Mouse (Mus musculus): ENCODE data around the gene Gm36210.

DNA sequence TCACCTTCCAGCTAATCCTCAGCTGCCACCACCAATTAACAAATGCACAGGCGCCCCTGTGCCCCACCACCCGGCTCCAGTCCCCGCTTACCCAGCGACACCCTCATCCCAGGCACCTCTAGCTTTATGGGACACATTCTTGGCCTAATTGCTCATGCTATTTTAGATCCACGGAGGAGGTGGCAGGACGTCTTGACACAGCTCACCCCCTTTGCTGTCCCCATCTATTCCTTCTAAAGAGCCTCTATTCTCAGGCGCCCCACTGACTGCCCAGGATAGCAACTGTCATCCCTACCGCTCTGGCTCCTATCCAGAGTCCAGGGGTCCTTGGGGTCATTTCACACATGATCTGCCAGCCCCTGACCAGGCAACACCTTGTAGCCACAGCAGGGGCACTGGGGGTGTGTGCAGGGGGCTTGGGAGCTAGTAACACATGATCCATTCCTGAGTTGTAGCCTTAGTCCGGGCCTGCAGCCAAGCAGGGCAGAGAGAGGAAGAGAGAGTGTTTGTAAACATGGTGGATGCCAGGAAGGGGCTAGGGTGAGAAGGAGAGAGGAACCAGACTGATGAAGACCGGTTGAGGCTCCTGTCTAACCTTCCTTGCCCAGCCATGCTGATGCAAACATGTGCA, 47.6 kb upstream of the Gm36210 start:
- TF ChIP-seq POLR2A (IDR thresholded peaks at IDR 0.05; ENCODE audit: insufficient read depth, low read depth, low read length): no peak
- TF ChIP-seq CTCF (IDR thresholded peaks at IDR 0.05): no peak
